Mouse (Mus musculus) CH12.LX (cell line): Measurements from ENCODE around the gene Kcnc3. TPM values are rescaled to one million over a fixed set of nuclear protein-coding genes. Genes with fewer than 3 reads are reported as not detected.

Experiments used
- DNase-seq: peaks from one replicate; pipeline ENCODE4 v3.0.0-alpha.2; 2013; ENCODE audit errors: extremely low read depth
- H3K27ac ChIP-seq: 2 replicates; pipeline ENCODE4 v1.5.1; 2012; ENCODE audit warnings: low read depth, mild to moderate bottlenecking, control low read depth, moderate library complexity; ENCODE audit not compliant: insufficient read depth
- H3K27me3 ChIP-seq: replicated peaks from 2 replicates; pipeline ENCODE3; 2012; ENCODE audit warnings: inconsistent platforms
- H3K36me3 ChIP-seq, 2 experiments: replicated peaks in 1 of 2; 2 replicates each; pipeline versions ENCODE3 to v1.6.1; 2012; ENCODE audit warnings: inconsistent platforms in 1 of 2, low read length in 1 of 2, mild to moderate bottlenecking in 1 of 2, mixed read lengths in 1 of 2, moderate library complexity in 1 of 2; ENCODE audit not compliant: control insufficient read depth in 1 of 2, insufficient read depth in 1 of 2
- H3K4me1 ChIP-seq, 2 experiments: 2 replicates each; pipeline ENCODE4 v1.6.1; 2012; ENCODE audit warnings: inconsistent platforms in 1 of 2, moderate library complexity in 1 of 2; ENCODE audit not compliant: insufficient read depth in 2 of 2, control insufficient read depth in 1 of 2
- H3K4me2 ChIP-seq: 2 replicates; pipeline ENCODE4 v1.6.1; 2012; ENCODE audit warnings: low read depth, mild to moderate bottlenecking, control low read depth; ENCODE audit not compliant: poor library complexity, insufficient read depth, severe bottlenecking
- H3K4me3 ChIP-seq, 3 experiments: fragments of 150-350 bp in 1 of 3; sonication (generic) in 1 of 3; replicated peaks in 1 of 3; 2 replicates each; pipeline versions ENCODE3 to v1.5.1; 2011 to 2012; ENCODE audit warnings: low read depth in 2 of 3, low read length in 2 of 3, mild to moderate bottlenecking in 2 of 3, moderate library complexity in 2 of 3, control low read depth in 1 of 3, improper control_type of control experiment in 1 of 3, inconsistent platforms in 1 of 3, mixed read lengths in 1 of 3; ENCODE audit not compliant: poor library complexity in 1 of 3
- H3K79me2 ChIP-seq: replicated peaks from 2 replicates; pipeline ENCODE4 v1.6.1; 2012; ENCODE audit warnings: mild to moderate bottlenecking, moderate library complexity; ENCODE audit not compliant: control insufficient read depth, poor library complexity, insufficient read depth, severe bottlenecking; ENCODE audit errors: extremely low read depth
- H3K9ac ChIP-seq: 2 replicates; pipeline ENCODE4 v1.6.1; 2012; ENCODE audit warnings: low read depth, mild to moderate bottlenecking, control low read depth, moderate library complexity; ENCODE audit not compliant: insufficient read depth
- H3K9me3 ChIP-seq: replicated peaks from 2 replicates; pipeline ENCODE3; 2012; ENCODE audit warnings: low read length, inconsistent platforms, mixed read lengths
- E2F4 ChIP-seq: IDR thresholded peaks from 2 replicates; pipeline ENCODE4 v1.6.1; 2011; ENCODE audit warnings: low read depth, low read length, improper control_type of control experiment; ENCODE audit not compliant: insufficient replicate concordance
- HCFC1 ChIP-seq: IDR thresholded peaks from 2 replicates; pipeline ENCODE4 v1.6.1; 2012; ENCODE audit warnings: low read depth, mild to moderate bottlenecking, inconsistent platforms, low read length, improper control_type of control experiment
- IRF4 ChIP-seq: IDR thresholded peaks from 2 replicates; pipeline ENCODE4 v1.6.1; 2014; ENCODE audit warnings: low read depth, mild to moderate bottlenecking, inconsistent platforms, low read length, improper control_type of control experiment
- MXI1 ChIP-seq: IDR thresholded peaks from 2 replicates; pipeline ENCODE4 v1.6.1; 2011; ENCODE audit warnings: mild to moderate bottlenecking, low read depth, low read length, improper control_type of control experiment
- PAX5 ChIP-seq: IDR thresholded peaks from 2 replicates; pipeline ENCODE4 v1.6.1; 2012; ENCODE audit warnings: low read length, inconsistent platforms, mixed read lengths
- TBP ChIP-seq: conservative IDR thresholded peaks from 2 replicates; pipeline ENCODE4 v1.6.1; 2011; ENCODE audit warnings: low read depth, low read length, improper control_type of control experiment
- UBTF ChIP-seq: IDR thresholded peaks from 2 replicates; pipeline ENCODE4 v1.6.1; 2012; ENCODE audit warnings: low read depth, mild to moderate bottlenecking, inconsistent platforms, low read length, improper control_type of control experiment, moderate library complexity
- USF2 ChIP-seq: conservative IDR thresholded peaks from 2 replicates; pipeline ENCODE4 v1.6.1; 2011; ENCODE audit warnings: low read depth, low read length, improper control_type of control experiment
- ZC3H11A ChIP-seq: IDR thresholded peaks from 2 replicates; pipeline ENCODE4 v1.6.1; 2012; ENCODE audit warnings: low read depth, mild to moderate bottlenecking, inconsistent platforms, low read length, improper control_type of control experiment
- dilution Hi-C: fragments of 300-500 bp; cut with MboI; formaldehyde crosslinking; loops from 2 replicates; pipeline ENCODE4 v1.14.3; 2020; ENCODE audit warnings: low sequenced_read_pairs; ENCODE audit not compliant: extremely low pct_unique_long_range_greater_than_20kb, extremely low pct_ligation_motif_present
- in situ Hi-C: fragments of 300-500 bp; cut with MboI; formaldehyde crosslinking; loops from 3 replicates; pipeline ENCODE4 v1.14.3; 2019; ENCODE audit warnings: low sequenced_read_pairs, low pct_ligation_motif_present, low pct_unique_long_range_greater_than_20kb, mixed read lengths
- polyA plus RNA-seq: library from polyadenylated mRNA; unstranded; fragments of >175 nt; gene quantifications from 2 replicates; pipeline ENCODE4 v1.2.1, GENCODE M21; 2012; ENCODE audit warnings: low read depth; ENCODE audit not compliant: insufficient read length
- total RNA-seq, 2 experiments: library from RNA; depleted of rRNA; stranded (reverse); fragments of 300-350 nt in 1 of 2; fragments of >200 nt in 1 of 2; gene quantifications; 2 replicates each; pipeline ENCODE4 v1.2.3; 2012 to 2014

Kcnc3 gene
- total and polyA plus RNA-seq, 3 experiments = 0.31 to 5.6 (median 1.7) TPM

DNA sequence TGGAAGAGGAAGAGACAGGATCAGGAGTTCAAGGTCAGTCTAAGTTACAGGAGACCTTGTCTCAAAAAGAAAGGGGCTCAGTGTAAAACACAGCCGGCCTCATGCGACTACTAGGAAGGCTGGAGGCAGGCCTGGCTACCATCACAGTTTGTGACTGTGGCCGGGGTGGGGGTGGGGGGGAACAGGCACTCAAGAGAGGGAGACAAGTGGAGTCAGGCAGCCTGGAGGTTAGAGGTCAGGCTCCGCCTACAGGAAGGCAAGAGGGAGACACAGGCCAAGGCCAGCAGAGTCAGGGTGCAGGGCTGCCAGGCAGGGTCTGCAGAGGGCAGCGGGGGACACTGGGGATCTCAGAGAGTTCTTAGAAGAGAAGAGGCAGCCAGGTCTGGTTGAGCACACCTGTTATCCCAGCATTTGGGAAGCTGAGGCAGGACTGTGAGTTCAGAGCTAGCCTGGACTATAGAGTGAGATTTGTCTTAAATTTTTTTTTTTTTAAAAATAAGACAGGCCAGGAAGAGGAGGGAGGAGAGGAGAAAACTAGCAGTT is 6.6 kb downstream of the Kcnc3 start:
- Histone ChIP-seq H3K4me2 (no peak overlapping the region), H3K4me1 (peaks cover 3 to 5% of the 10 kb centered on the region in 2 experiments; a peak in 3 of 4 replicates), H3K9me3 (no peaks in the 10 kb centered on the region), H3K36me3 (peaks cover 7 to 42% of the 10 kb centered on the region in 2 experiments), H3K27ac (no peak overlapping the region), H3K9ac (no peak overlapping the region), H3K27me3 (peaks cover under 1% of the 10 kb centered on the region), H3K4me3 (no peak overlapping the region), H3K79me2 (0 out of 2 replicates have a peak, but pooled peaks cover 2% of the 10 kb centered on the region)
- DNase-seq = no peak
- dilution Hi-C loops (no loop called here), in situ Hi-C loops (no loop called here)
- TF ChIP-seq PAX5 (no peak), USF2 (no peak), ZC3H11A (no peak), HCFC1 (no peak), MXI1 (no peak), E2F4 (no peak)

DNA sequence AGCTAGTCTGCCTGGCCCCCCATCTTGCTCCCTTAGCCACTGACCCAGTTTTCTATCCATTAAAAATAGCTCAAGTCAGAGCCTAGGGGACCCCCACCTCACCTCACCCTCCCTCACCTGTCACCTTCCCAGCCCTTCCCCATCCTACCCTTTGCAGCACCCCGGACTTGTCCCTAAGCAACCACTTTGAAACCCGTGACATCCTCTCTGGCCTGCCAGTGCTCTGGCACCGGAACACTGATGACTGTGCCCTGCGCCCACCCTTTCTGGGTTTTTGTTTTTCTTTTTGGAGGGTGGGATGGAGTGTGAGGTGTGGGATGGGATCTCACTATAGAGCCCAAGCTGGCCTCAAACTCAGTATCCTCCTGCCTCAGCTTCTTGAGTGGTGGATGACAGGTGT is 7.2 kb downstream of the Kcnc3 start:
- Histone ChIP-seq H3K27ac (no peak overlapping the region), H3K9me3 (no peaks in the 10 kb centered on the region), H3K79me2 (0 out of 2 replicates have a peak, but pooled peaks cover 2% of the 10 kb centered on the region), H3K9ac (no peak overlapping the region), H3K4me1 (peaks cover 0 to 3% of the 10 kb centered on the region in 2 experiments; a peak in 1 of 4 replicates)
- dilution Hi-C loops (no loop called here), in situ Hi-C loops (no loop called here)
- DNase-seq = no peak
- TF ChIP-seq IRF4 (no peak), TBP (no peak), E2F4 (no peak)
- TF ChIP-seq, all 38 proteins: peak for 0
- Histone ChIP-seq H3K36me3 (peaks cover 7 to 46% of the 10 kb centered on the region in 2 experiments), H3K4me3 (no peak overlapping the region), H3K27me3 (no peaks in the 10 kb centered on the region), H3K4me2 (no peak overlapping the region)

DNA sequence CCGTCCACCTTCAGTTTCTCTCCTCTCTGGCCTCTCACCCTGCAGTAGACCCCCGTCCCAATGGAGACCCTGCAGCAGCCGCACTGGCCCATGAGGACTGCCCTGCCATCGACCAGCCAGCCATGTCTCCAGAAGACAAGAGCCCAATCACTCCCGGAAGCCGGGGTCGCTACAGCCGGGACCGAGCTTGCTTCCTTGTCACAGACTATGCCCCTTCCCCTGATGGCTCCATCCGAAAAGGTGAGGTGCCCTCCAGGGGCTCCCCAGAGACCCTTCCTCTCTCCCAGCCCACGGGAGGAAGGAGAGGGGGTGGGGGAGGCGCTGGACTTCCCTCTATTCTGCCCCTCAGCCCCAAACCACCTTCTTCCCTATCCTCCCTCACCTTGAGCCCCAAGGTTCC is 7.9 kb downstream of the Kcnc3 start:
- H3K79me2 ChIP-seq = no peaks in the 10 kb centered on the region
- H3K4me2 ChIP-seq = no peak overlapping the region
- no peak overlapping the region for H3K27ac ChIP-seq
- DNase-seq = no peak
- peaks cover 3 to 4% of the 10 kb centered on the region in 2 experiments; a peak in 2 of 4 replicates for H3K4me1 ChIP-seq
- in situ Hi-C loops = no loop called here
- H3K9ac ChIP-seq = no peak overlapping the region
- no peak overlapping the region for H3K4me3 ChIP-seq
- dilution Hi-C loops = no loop called here
- TF ChIP-seq UBTF (no peak), TBP (no peak)
- no peaks in the 10 kb centered on the region for H3K27me3 ChIP-seq
- H3K9me3 ChIP-seq = no peaks in the 10 kb centered on the region
- peaks cover 7 to 46% of the 10 kb centered on the region in 2 experiments for H3K36me3 ChIP-seq
